Mouse (Mus musculus) bone marrow, adult 2 months (tissue): Measurements from ENCODE around the gene Espn.

Experiments used
- CTCF ChIP-seq: fragments of 200-500 bp; IDR thresholded peaks from 2 replicates; pipeline ENCODE4 v1.5.1; 2011; ENCODE audit warnings: low read length, control low read depth; ENCODE audit not compliant: control insufficient read depth, insufficient read depth
- POLR2A ChIP-seq: fragments of 200-500 bp; IDR thresholded peaks from 2 replicates; pipeline ENCODE4 v1.6.1; 2011; ENCODE audit warnings: low read depth, mild to moderate bottlenecking, control low read depth, low read length, borderline replicate concordance; ENCODE audit not compliant: control insufficient read depth

GRCm38 (mm10) chr4:152088133-152088532 is 64.0 kb downstream of the Espn start:
- TF ChIP-seq CTCF (no peak), POLR2A (no peak)
